Mouse (Mus musculus) CH12.LX (cell line): ENCODE data around the gene C8b. TPM values are rescaled to one million over a fixed set of nuclear protein-coding genes. Genes with fewer than 3 reads are reported as not detected.

Source experiments
- DNase-seq: peaks from one replicate; pipeline ENCODE4 v3.0.0-alpha.2; 2013; ENCODE audit errors: extremely low read depth
- H3K27ac ChIP-seq: 2 replicates; pipeline ENCODE4 v1.5.1; 2012; ENCODE audit warnings: low read depth, mild to moderate bottlenecking, control low read depth, moderate library complexity; ENCODE audit not compliant: insufficient read depth
- H3K27me3 ChIP-seq: replicated peaks from 2 replicates; pipeline ENCODE3; 2012; ENCODE audit warnings: inconsistent platforms
- H3K36me3 ChIP-seq, 2 experiments: replicated peaks in 1 of 2; 2 replicates each; pipeline versions ENCODE3 to v1.6.1; 2012; ENCODE audit warnings: inconsistent platforms in 1 of 2, low read length in 1 of 2, mild to moderate bottlenecking in 1 of 2, mixed read lengths in 1 of 2, moderate library complexity in 1 of 2; ENCODE audit not compliant: control insufficient read depth in 1 of 2, insufficient read depth in 1 of 2
- H3K4me1 ChIP-seq, 2 experiments: 2 replicates each; pipeline ENCODE4 v1.6.1; 2012; ENCODE audit warnings: inconsistent platforms in 1 of 2, moderate library complexity in 1 of 2; ENCODE audit not compliant: insufficient read depth in 2 of 2, control insufficient read depth in 1 of 2
- H3K4me2 ChIP-seq: 2 replicates; pipeline ENCODE4 v1.6.1; 2012; ENCODE audit warnings: low read depth, mild to moderate bottlenecking, control low read depth; ENCODE audit not compliant: poor library complexity, insufficient read depth, severe bottlenecking
- H3K4me3 ChIP-seq, 3 experiments: fragments of 150-350 bp in 1 of 3; sonication (generic) in 1 of 3; replicated peaks in 1 of 3; 2 replicates each; pipeline versions ENCODE3 to v1.5.1; 2011 to 2012; ENCODE audit warnings: low read depth in 2 of 3, low read length in 2 of 3, mild to moderate bottlenecking in 2 of 3, moderate library complexity in 2 of 3, control low read depth in 1 of 3, improper control_type of control experiment in 1 of 3, inconsistent platforms in 1 of 3, mixed read lengths in 1 of 3; ENCODE audit not compliant: poor library complexity in 1 of 3
- H3K79me2 ChIP-seq: replicated peaks from 2 replicates; pipeline ENCODE4 v1.6.1; 2012; ENCODE audit warnings: mild to moderate bottlenecking, moderate library complexity; ENCODE audit not compliant: control insufficient read depth, poor library complexity, insufficient read depth, severe bottlenecking; ENCODE audit errors: extremely low read depth
- H3K9ac ChIP-seq: 2 replicates; pipeline ENCODE4 v1.6.1; 2012; ENCODE audit warnings: low read depth, mild to moderate bottlenecking, control low read depth, moderate library complexity; ENCODE audit not compliant: insufficient read depth
- H3K9me3 ChIP-seq: replicated peaks from 2 replicates; pipeline ENCODE3; 2012; ENCODE audit warnings: low read length, inconsistent platforms, mixed read lengths
- BHLHE40 ChIP-seq: IDR thresholded peaks from 2 replicates; pipeline ENCODE4 v1.6.1; 2011; ENCODE audit warnings: mild to moderate bottlenecking, low read depth, low read length, improper control_type of control experiment
- CHD1 ChIP-seq: IDR thresholded peaks from 2 replicates; pipeline ENCODE4 v1.6.1; 2012; ENCODE audit warnings: low read depth, low read length, improper control_type of control experiment, inconsistent platforms
- CHD2 ChIP-seq: IDR thresholded peaks from 2 replicates; pipeline ENCODE4 v1.6.1; 2011; ENCODE audit warnings: low read length, improper control_type of control experiment
- ELF1 ChIP-seq: IDR thresholded peaks from 2 replicates; pipeline ENCODE4 v1.6.1; 2014; ENCODE audit warnings: low read depth, mild to moderate bottlenecking, inconsistent platforms, low read length, improper control_type of control experiment
- ETS1 ChIP-seq: conservative IDR thresholded peaks from 2 replicates; pipeline ENCODE4 v1.6.1; 2012; ENCODE audit warnings: low read depth, mild to moderate bottlenecking, inconsistent platforms, low read length, improper control_type of control experiment, moderate library complexity
- JUN ChIP-seq: IDR thresholded peaks from 2 replicates; pipeline ENCODE4 v1.6.1; 2011; ENCODE audit warnings: low read depth, mild to moderate bottlenecking, low read length, improper control_type of control experiment, moderate library complexity; ENCODE audit not compliant: insufficient read depth
- KAT2A ChIP-seq: IDR thresholded peaks from 2 replicates; pipeline ENCODE4 v1.6.1; 2012; ENCODE audit warnings: low read length, improper control_type of control experiment, inconsistent platforms; ENCODE audit not compliant: insufficient replicate concordance
- NRF1 ChIP-seq: IDR thresholded peaks from 2 replicates; pipeline ENCODE4 v1.6.1; 2014; ENCODE audit warnings: low read depth, mild to moderate bottlenecking, inconsistent platforms, low read length, improper control_type of control experiment, moderate library complexity
- RAD21 ChIP-seq: IDR thresholded peaks from 2 replicates; pipeline ENCODE4 v1.6.1; 2011; ENCODE audit warnings: low read depth, mild to moderate bottlenecking, low read length, improper control_type of control experiment, moderate library complexity
- SIN3A ChIP-seq: IDR thresholded peaks from 2 replicates; pipeline ENCODE4 v1.6.1; 2012; ENCODE audit warnings: low read length, improper control_type of control experiment, inconsistent platforms
- ZMIZ1 ChIP-seq: IDR thresholded peaks from 2 replicates; pipeline ENCODE4 v1.6.1; 2012; ENCODE audit warnings: low read depth, mild to moderate bottlenecking, inconsistent platforms, low read length, improper control_type of control experiment
- ZNF384 ChIP-seq: IDR thresholded peaks from 2 replicates; pipeline ENCODE4 v1.6.1; 2012; ENCODE audit warnings: low read depth, low read length, improper control_type of control experiment, inconsistent platforms
- dilution Hi-C: fragments of 300-500 bp; cut with MboI; formaldehyde crosslinking; loops from 2 replicates; pipeline ENCODE4 v1.14.3; 2020; ENCODE audit warnings: low sequenced_read_pairs; ENCODE audit not compliant: extremely low pct_unique_long_range_greater_than_20kb, extremely low pct_ligation_motif_present
- in situ Hi-C: fragments of 300-500 bp; cut with MboI; formaldehyde crosslinking; loops from 3 replicates; pipeline ENCODE4 v1.14.3; 2019; ENCODE audit warnings: low sequenced_read_pairs, low pct_ligation_motif_present, low pct_unique_long_range_greater_than_20kb, mixed read lengths
- polyA plus RNA-seq: library from polyadenylated mRNA; unstranded; fragments of >175 nt; gene quantifications from 2 replicates; pipeline ENCODE4 v1.2.1, GENCODE M21; 2012; ENCODE audit warnings: low read depth; ENCODE audit not compliant: insufficient read length
- total RNA-seq, 2 experiments: library from RNA; depleted of rRNA; stranded (reverse); fragments of 300-350 nt in 1 of 2; fragments of >200 nt in 1 of 2; gene quantifications; 2 replicates each; pipeline ENCODE4 v1.2.3; 2012 to 2014

Gene C8b
- total and polyA plus RNA-seq, 3 experiments = 0.13 to 0.23 TPM; not detected in 1

- Histone ChIP-seq H3K27ac (no peak overlapping the region), H3K9ac (no peak overlapping the region), H3K27me3 (no peaks in the 10 kb centered on the region), H3K4me3 (no peak overlapping the region), H3K4me1 (peaks cover 0 to 4% of the 10 kb centered on the region in 2 experiments; a peak in 1 of 4 replicates)
- dilution Hi-C loops = no loop called here
- peak; percentile 33 for DNase-seq
- in situ Hi-C loops = no loop called here
- 0 out of 2 replicates have a peak, but pooled peaks have one; percentile 42 for TF ChIP-seq BHLHE40
- TF ChIP-seq RAD21 = no peak
- 0 out of 2 replicates have a peak, but pooled peaks have one; percentile 24 for TF ChIP-seq ETS1
- TF ChIP-seq, all 38 proteins: peak for 2
- Histone ChIP-seq H3K79me2 (no peaks in the 10 kb centered on the region), H3K4me2 (no peak overlapping the region), H3K9me3 (peaks cover 30% of the 10 kb centered on the region), H3K36me3 (no peaks in the 10 kb centered on the region)
These were observed 36.9 kb upstream of the C8b start for GRCm38 (mm10) chr4:104729185-104729584.

- in situ Hi-C loops = no loop called here
- TF ChIP-seq NRF1 (no peak), CHD1 (no peak), ELF1 (no peak)
- no peak for DNase-seq
These were observed 19.6 kb upstream of the C8b start for GRCm38 (mm10) chr4:104746500-104746899.

GRCm38 (mm10) chr4:104754090-104754489 lies 12.0 kb upstream of the C8b start:
- no peaks in the 10 kb centered on the region for H3K79me2 ChIP-seq
- H3K9ac ChIP-seq = no peak overlapping the region
- dilution Hi-C loops (no loop called here), in situ Hi-C loops (no loop called here)
- no peak overlapping the region for H3K4me3 ChIP-seq
- H3K36me3 ChIP-seq = no peaks in the 10 kb centered on the region
- DNase-seq = no peak
- TF ChIP-seq JUN (no peak), ZNF384 (no peak), CHD2 (no peak), SIN3A (no peak), ZMIZ1 (no peak), KAT2A (no peak)
- H3K27me3 ChIP-seq = no peaks in the 10 kb centered on the region
- H3K4me2 ChIP-seq = no peak overlapping the region
- peaks cover 31% of the 10 kb centered on the region for H3K9me3 ChIP-seq
- H3K4me1 ChIP-seq = no peaks in the 10 kb centered on the region
- no peak overlapping the region for H3K27ac ChIP-seq

More at GRCm38 (mm10) chr4:104746500-104746899, 19.6 kb upstream of the C8b start:
- no peak overlapping the region for H3K4me3 ChIP-seq
- H3K9me3 ChIP-seq = peaks cover 21% of the 10 kb centered on the region
- no peak overlapping the region for H3K4me2 ChIP-seq
- no peak overlapping the region for H3K9ac ChIP-seq
- no peak overlapping the region for H3K27ac ChIP-seq
- H3K27me3 ChIP-seq = no peaks in the 10 kb centered on the region
- H3K36me3 ChIP-seq = no peaks in the 10 kb centered on the region
- no peaks in the 10 kb centered on the region for H3K4me1 ChIP-seq
- no peaks in the 10 kb centered on the region for H3K79me2 ChIP-seq
- dilution Hi-C loops = no loop called here
